Mouse (Mus musculus) ES-E14 (cell line): Measurements from ENCODE around the gene Erc2. TPM values are rescaled to one million over a fixed set of nuclear protein-coding genes. Genes with fewer than 3 reads are reported as not detected.

Source experiments
- DNase-seq: peaks from one replicate; pipeline ENCODE4 v3.0.0-alpha.2; 2013; ENCODE audit warnings: low read depth, low spot score
- H3K27ac ChIP-seq: 2 replicates; pipeline ENCODE4 v1.5.1; 2012; ENCODE audit warnings: low read depth, mild to moderate bottlenecking, low read length, moderate library complexity, mixed read lengths; ENCODE audit not compliant: poor library complexity, insufficient read depth, severe bottlenecking
- H3K36me3 ChIP-seq: 2 replicates; pipeline ENCODE4 v1.6.1; 2012; ENCODE audit warnings: mild to moderate bottlenecking, low read length, moderate library complexity, mixed read lengths; ENCODE audit not compliant: control insufficient read depth, poor library complexity, insufficient read depth, severe bottlenecking
- H3K4me1 ChIP-seq, 2 experiments: fragments of 150-350 bp in 1 of 2; sonication (generic) in 1 of 2; 2 replicates each; pipeline ENCODE4 v1.6.1; 2012; ENCODE audit warnings: low read length in 2 of 2, mild to moderate bottlenecking in 1 of 2, mixed read lengths in 1 of 2; ENCODE audit not compliant: control insufficient read depth in 2 of 2, insufficient read depth in 2 of 2, poor library complexity in 1 of 2
- H3K4me3 ChIP-seq, 2 experiments: fragments of 150-350 bp in 1 of 2; sonication (generic) in 1 of 2; 2 replicates each; pipeline ENCODE4 v1.5.1; 2012; ENCODE audit warnings: low read length in 2 of 2, low read depth in 1 of 2, mild to moderate bottlenecking in 1 of 2, mixed read lengths in 1 of 2; ENCODE audit not compliant: insufficient read depth in 1 of 2, poor library complexity in 1 of 2, severe bottlenecking in 1 of 2
- H3K9ac ChIP-seq: 2 replicates; pipeline ENCODE4 v1.6.1; 2012; ENCODE audit warnings: low read depth, mild to moderate bottlenecking, low read length, mixed read lengths; ENCODE audit not compliant: poor library complexity, insufficient read depth, severe bottlenecking
- H3K9me3 ChIP-seq: fragments of 150-350 bp; sonication (generic); 2 replicates; pipeline ENCODE4 v1.6.1; 2012; ENCODE audit warnings: low read depth, mild to moderate bottlenecking, low read length; ENCODE audit not compliant: control insufficient read depth, insufficient read depth
- CHD2 ChIP-seq: IDR thresholded peaks from 2 replicates; pipeline ENCODE4 v1.6.1; 2014; ENCODE audit warnings: mild to moderate bottlenecking, low read depth, low read length, inconsistent platforms
- HCFC1 ChIP-seq: IDR thresholded peaks from 2 replicates; pipeline ENCODE4 v1.6.1; 2012; ENCODE audit warnings: low read length, inconsistent platforms, borderline replicate concordance; ENCODE audit not compliant: insufficient read depth
- MAFK ChIP-seq: IDR thresholded peaks from 2 replicates; pipeline ENCODE4 v1.6.1; 2014; ENCODE audit warnings: mild to moderate bottlenecking, low read depth, low read length, inconsistent platforms; ENCODE audit not compliant: insufficient read depth
- ZC3H11A ChIP-seq: IDR thresholded peaks from 2 replicates; pipeline ENCODE4 v1.6.1; 2012; ENCODE audit warnings: low read depth, mild to moderate bottlenecking, inconsistent platforms, low read length, borderline replicate concordance
- ZNF384 ChIP-seq: IDR thresholded peaks from 2 replicates; pipeline ENCODE4 v1.6.1; 2012; ENCODE audit warnings: low read depth, low read length, inconsistent platforms
- in situ Hi-C, 2 experiments: fragments of 600-800 bp; cut with MboI; formaldehyde crosslinking; loops; one replicate each; pipeline ENCODE4 v1.15.1; 2025; ENCODE audit warnings: low sequenced_read_pairs in 2 of 2, inconsistent platforms in 1 of 2; ENCODE audit not compliant: unreplicated experiment in 2 of 2
- total RNA-seq: library from RNA; depleted of rRNA; stranded (reverse); fragments of 300-350 nt; gene quantifications from 2 replicates; pipeline ENCODE4 v1.2.3, GENCODE M21; 2012

Gene Erc2
- total RNA-seq, 1 experiment, result 9.1 TPM

- no peak overlapping the region for H3K9ac ChIP-seq
- no peak overlapping the region for H3K27ac ChIP-seq
- no peaks in the 10 kb centered on the region for H3K9me3 ChIP-seq
- H3K36me3 ChIP-seq, result no peaks in the 10 kb centered on the region
- in situ Hi-C loops, result loop anchor here (25.0 kb wide), 3 partner anchors 664 to 1289 kb away; partner anchors contain the start of gene Wnt5a (in 1 of the 2)
- DNase-seq, result no peak
- H3K4me1 ChIP-seq, result no peaks in the 10 kb centered on the region
- H3K4me3 ChIP-seq, result no peak overlapping the region
- TF ChIP-seq MAFK (no peak), HCFC1 (no peak), ZC3H11A (no peak), ZNF384 (no peak), CHD2 (no peak)
Measured at GRCm38 (mm10) chr14:27823048-27823447, 200.8 kb downstream of the Erc2 start.

GRCm38 (mm10) chr14:27823897-27824296, 201.7 kb downstream of the Erc2 start:
- Histone ChIP-seq H3K9me3 (no peaks in the 10 kb centered on the region), H3K27ac (no peak overlapping the region), H3K4me1 (no peaks in the 10 kb centered on the region), H3K4me3 (no peak overlapping the region), H3K9ac (no peak overlapping the region), H3K36me3 (no peaks in the 10 kb centered on the region)
- in situ Hi-C loops, result loop anchor here (25.0 kb wide), 3 partner anchors 663 to 1288 kb away; partner anchors contain the start of gene Wnt5a (in 1 of the 2)
- no peak for TF ChIP-seq CHD2
- TF ChIP-seq MAFK, result no peak
- DNase-seq, result no peak

GRCm38 (mm10) chr14:27826829-27827228, 204.6 kb downstream of the Erc2 start:
- TF ChIP-seq ZNF384 (no peak), HCFC1 (no peak), CHD2 (no peak)
- Histone ChIP-seq H3K4me1 (no peaks in the 10 kb centered on the region), H3K27ac (no peak overlapping the region), H3K9ac (no peak overlapping the region), H3K9me3 (no peaks in the 10 kb centered on the region), H3K4me3 (no peak overlapping the region), H3K36me3 (no peaks in the 10 kb centered on the region)
- in situ Hi-C loops, result no loop called here
- DNase-seq, result no peak

DNA sequence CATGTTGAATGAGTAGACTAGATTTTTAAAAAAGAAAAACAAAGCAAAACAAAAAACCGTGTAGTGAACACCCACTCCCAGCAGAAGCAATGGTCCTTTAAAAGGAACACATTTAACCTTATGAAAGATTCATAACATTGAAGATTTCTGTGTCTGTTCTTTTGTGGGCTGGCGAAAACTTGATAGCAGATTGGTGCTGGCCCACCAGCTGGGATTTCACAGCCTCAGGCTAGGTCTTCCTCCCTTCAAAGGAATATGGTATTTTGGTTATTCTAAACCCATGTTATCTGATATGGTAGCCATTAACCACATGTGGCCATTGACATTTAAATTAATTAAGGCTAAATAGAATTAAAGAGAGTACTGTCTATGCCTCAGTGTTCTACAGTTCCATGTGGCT, 205.9 kb downstream of the Erc2 start:
- H3K4me3 ChIP-seq, result no peak overlapping the region
- no peak overlapping the region for H3K9ac ChIP-seq
- in situ Hi-C loops, result no loop called here
- no peaks in the 10 kb centered on the region for H3K4me1 ChIP-seq
- TF ChIP-seq MAFK (no peak), HCFC1 (no peak), ZNF384 (no peak), ZC3H11A (no peak), CHD2 (no peak)
- DNase-seq, result no peak
- no peaks in the 10 kb centered on the region for H3K9me3 ChIP-seq
- no peak overlapping the region for H3K27ac ChIP-seq
- H3K36me3 ChIP-seq, result no peaks in the 10 kb centered on the region

GRCm38 (mm10) chr14:27832196-27832595, 210.0 kb downstream of the Erc2 start:
- 0 out of 4 replicates have a peak, but pooled peaks cover 0 to 2% of the 10 kb centered on the region in 2 experiments for H3K4me1 ChIP-seq
- no peaks in the 10 kb centered on the region for H3K9me3 ChIP-seq
- no peak overlapping the region for H3K27ac ChIP-seq
- in situ Hi-C loops, result loop anchor here in 1 of 2 experiments (10.0 kb wide), 1 partner anchor 63 kb away; no protein-coding TSS in a partner anchor
- H3K4me3 ChIP-seq, result no peak overlapping the region
- no peaks in the 10 kb centered on the region for H3K36me3 ChIP-seq
- no peak overlapping the region for H3K9ac ChIP-seq
- no peak for DNase-seq
- TF ChIP-seq ZC3H11A, result no peak
- TF ChIP-seq MAFK, result no peak
- TF ChIP-seq ZNF384, result no peak
- TF ChIP-seq HCFC1, result no peak
- TF ChIP-seq CHD2, result no peak
